Mouse (Mus musculus) MEL (cell line): ENCODE data around the gene Klhl22. TPM values are rescaled to one million over a fixed set of nuclear protein-coding genes. Genes with fewer than 3 reads are reported as not detected.

ENCODE experiments used
- DNase-seq: peaks from one replicate; pipeline ENCODE4 v3.0.0; 2011; ENCODE audit warnings: low read depth, low spot score
- H3K27ac ChIP-seq: 2 replicates; pipeline ENCODE4 v1.5.1; 2012; ENCODE audit warnings: low read depth, mild to moderate bottlenecking, control low read depth, low read length, moderate library complexity; ENCODE audit not compliant: control insufficient read depth
- H3K27me3 ChIP-seq, 2 experiments: fragments of 150-350 bp in 1 of 2; sonication (generic) in 1 of 2; 2 replicates each; pipeline ENCODE4 v1.6.1; 2012; ENCODE audit warnings: low read length in 2 of 2, mild to moderate bottlenecking in 2 of 2, improper control_type of control experiment in 1 of 2, moderate library complexity in 1 of 2; ENCODE audit not compliant: insufficient read depth in 2 of 2, control insufficient read depth in 1 of 2
- H3K36me3 ChIP-seq, 2 experiments: 2 replicates each; pipeline ENCODE4 v1.6.1; 2012 to 2014; ENCODE audit warnings: low read length in 2 of 2, improper control_type of control experiment in 1 of 2, inconsistent platforms in 1 of 2, mild to moderate bottlenecking in 1 of 2; ENCODE audit not compliant: insufficient read depth in 2 of 2, control insufficient read depth in 1 of 2
- H3K4me1 ChIP-seq, 2 experiments: fragments of 150-350 bp in 1 of 2; sonication (generic) in 1 of 2; 2 replicates each; pipeline ENCODE4 v1.6.1; 2012; ENCODE audit warnings: low read length in 2 of 2, improper control_type of control experiment in 1 of 2, mild to moderate bottlenecking in 1 of 2; ENCODE audit not compliant: insufficient read depth in 2 of 2, control insufficient read depth in 1 of 2
- H3K4me3 ChIP-seq, 2 experiments: fragments of 150-350 bp in 1 of 2; sonication (generic) in 1 of 2; 2 replicates each; pipeline ENCODE4 v1.5.1; 2012; ENCODE audit warnings: low read depth in 2 of 2, low read length in 2 of 2, mild to moderate bottlenecking in 2 of 2, moderate library complexity in 2 of 2, control low read depth in 1 of 2, improper control_type of control experiment in 1 of 2; ENCODE audit not compliant: control insufficient read depth in 1 of 2, insufficient read depth in 1 of 2
- H3K79me2 ChIP-seq: 2 replicates; pipeline ENCODE4 v1.6.1; 2012; ENCODE audit warnings: mild to moderate bottlenecking, low read length, moderate library complexity; ENCODE audit not compliant: control insufficient read depth, poor library complexity, insufficient read depth
- H3K9ac ChIP-seq: 2 replicates; pipeline ENCODE4 v1.6.1; 2012; ENCODE audit warnings: low read depth, mild to moderate bottlenecking, control low read depth, low read length, moderate library complexity; ENCODE audit not compliant: control insufficient read depth, poor library complexity, severe bottlenecking
- H3K9me3 ChIP-seq: fragments of 150-350 bp; sonication (generic); replicated peaks from 2 replicates; pipeline ENCODE4 v1.6.1; 2012; ENCODE audit warnings: mild to moderate bottlenecking, low read length, improper control_type of control experiment, moderate library complexity; ENCODE audit not compliant: insufficient read depth
- CTCF ChIP-seq, 3 experiments: IDR thresholded peaks in 2 of 3; conservative IDR thresholded peaks in 1 of 3; 2 replicates each; pipeline ENCODE4 v1.5.1; 2011 to 2012; ENCODE audit warnings: low read length in 3 of 3, low read depth in 2 of 3, mild to moderate bottlenecking in 2 of 3, improper control_type of control experiment in 1 of 3, inconsistent platforms in 1 of 3, mixed read lengths in 1 of 3, moderate library complexity in 1 of 3; ENCODE audit not compliant: control insufficient read depth in 1 of 3, insufficient read depth in 1 of 3, poor library complexity in 1 of 3, severe bottlenecking in 1 of 3
- ETS1 ChIP-seq: IDR thresholded peaks from 2 replicates; pipeline ENCODE4 v1.6.1; 2012; ENCODE audit warnings: low read depth, mild to moderate bottlenecking, inconsistent platforms, low read length, improper control_type of control experiment, moderate library complexity
- HCFC1 ChIP-seq: IDR thresholded peaks from 2 replicates; pipeline ENCODE4 v1.6.1; 2012; ENCODE audit warnings: low read depth, mild to moderate bottlenecking, inconsistent platforms, low read length, improper control_type of control experiment, moderate library complexity
- JUND ChIP-seq: IDR thresholded peaks from 2 replicates; pipeline ENCODE4 v1.6.1; 2011; ENCODE audit warnings: low read depth, mild to moderate bottlenecking, improper control_type of control experiment, low read length
- KAT2A ChIP-seq: conservative IDR thresholded peaks from 2 replicates; pipeline ENCODE4 v1.6.1; 2012; ENCODE audit warnings: low read depth, low read length, improper control_type of control experiment, inconsistent platforms
- MAZ ChIP-seq: IDR thresholded peaks from 2 replicates; pipeline ENCODE4 v1.6.1; 2012; ENCODE audit warnings: low read depth, mild to moderate bottlenecking, inconsistent platforms, low read length, improper control_type of control experiment
- MXI1 ChIP-seq: IDR thresholded peaks from 2 replicates; pipeline ENCODE4 v1.6.1; 2011; ENCODE audit warnings: mild to moderate bottlenecking, low read depth, low read length, improper control_type of control experiment
- MYB ChIP-seq: IDR thresholded peaks from 2 replicates; pipeline ENCODE4 v1.6.1; 2011; ENCODE audit warnings: mild to moderate bottlenecking, low read depth, low read length, improper control_type of control experiment
- MYC ChIP-seq: IDR thresholded peaks from 2 replicates; pipeline ENCODE4 v1.6.1; 2011; ENCODE audit warnings: low read depth, mild to moderate bottlenecking, low read length, improper control_type of control experiment, moderate library complexity
- NRF1 ChIP-seq: IDR thresholded peaks from 2 replicates; pipeline ENCODE4 v1.6.1; 2014; ENCODE audit warnings: low read depth, mild to moderate bottlenecking, inconsistent platforms, low read length, improper control_type of control experiment, moderate library complexity; ENCODE audit not compliant: poor library complexity, insufficient read depth, severe bottlenecking
- POLR2A ChIP-seq, 2 experiments: IDR thresholded peaks; 2 replicates each; pipeline ENCODE4 v1.6.1; 2011 to 2012; ENCODE audit warnings: low read length in 2 of 2, mild to moderate bottlenecking in 2 of 2, control low read depth in 1 of 2, improper control_type of control experiment in 1 of 2, low read depth in 1 of 2, moderate library complexity in 1 of 2; ENCODE audit not compliant: control insufficient read depth in 1 of 2, insufficient read depth in 1 of 2, poor library complexity in 1 of 2
- POLR2AphosphoS5 ChIP-seq: IDR thresholded peaks from 2 replicates; pipeline ENCODE4 v1.6.1; 2012; ENCODE audit warnings: low read depth, borderline replicate concordance, mild to moderate bottlenecking, inconsistent platforms, low read length, moderate library complexity, mixed read lengths
- RAD21 ChIP-seq: IDR thresholded peaks from 2 replicates; pipeline ENCODE4 v1.6.1; 2011; ENCODE audit warnings: mild to moderate bottlenecking, low read depth, low read length, improper control_type of control experiment
- RCOR1 ChIP-seq: IDR thresholded peaks from 2 replicates; pipeline ENCODE4 v1.6.1; 2012; ENCODE audit warnings: low read depth, mild to moderate bottlenecking, inconsistent platforms, low read length, improper control_type of control experiment
- SIN3A ChIP-seq: IDR thresholded peaks from 2 replicates; pipeline ENCODE4 v1.6.1; 2012; ENCODE audit warnings: low read length, improper control_type of control experiment, inconsistent platforms
- TAL1 ChIP-seq: IDR thresholded peaks from 2 replicates; pipeline ENCODE4 v1.6.1; 2012; ENCODE audit warnings: mild to moderate bottlenecking, inconsistent platforms, low read length, moderate library complexity, mixed read lengths
- TBP ChIP-seq: IDR thresholded peaks from 2 replicates; pipeline ENCODE4 v1.8.0; 2011; ENCODE audit warnings: low read depth, low read length, improper control_type of control experiment
- TCF12 ChIP-seq: IDR thresholded peaks from 2 replicates; pipeline ENCODE4 v1.6.1; 2014; ENCODE audit warnings: low read depth, mild to moderate bottlenecking, inconsistent platforms, low read length, improper control_type of control experiment, moderate library complexity
- ZC3H11A ChIP-seq: IDR thresholded peaks from 2 replicates; pipeline ENCODE4 v1.6.1; 2012; ENCODE audit warnings: low read depth, mild to moderate bottlenecking, inconsistent platforms, low read length, improper control_type of control experiment
- ZKSCAN1 ChIP-seq: IDR thresholded peaks from 2 replicates; pipeline ENCODE4 v1.6.1; 2012; ENCODE audit warnings: low read depth, mild to moderate bottlenecking, inconsistent platforms, low read length, improper control_type of control experiment, moderate library complexity
- ZMIZ1 ChIP-seq: IDR thresholded peaks from 2 replicates; pipeline ENCODE4 v1.6.1; 2012; ENCODE audit warnings: low read depth, mild to moderate bottlenecking, inconsistent platforms, low read length, improper control_type of control experiment, moderate library complexity
- ZNF384 ChIP-seq: IDR thresholded peaks from 2 replicates; pipeline ENCODE4 v1.6.1; 2012; ENCODE audit warnings: low read depth, mild to moderate bottlenecking, inconsistent platforms, low read length, improper control_type of control experiment
- polyA plus RNA-seq, 2 experiments: library from polyadenylated mRNA; stranded (reverse) in 1 of 2; unstranded in 1 of 2; fragments of >175 nt in 1 of 2; fragments of >200 nt in 1 of 2; gene quantifications; 2 replicates each; pipeline versions ENCODE4 v1.2.1 to v1.2.4; 2012; ENCODE audit warnings: low replicate concordance in 2 of 2, low read depth in 1 of 2; ENCODE audit not compliant: insufficient read length in 2 of 2, insufficient read depth in 1 of 2, missing spikeins in 1 of 2
- total RNA-seq: library from RNA; depleted of rRNA; stranded (reverse); fragments of 300-350 nt; gene quantifications from 2 replicates; pipeline ENCODE4 v1.2.3, GENCODE M21; 2012

Klhl22 gene
- total and polyA plus RNA-seq, 3 experiments, result 82.4 to 191 (median 97.0) TPM

DNA sequence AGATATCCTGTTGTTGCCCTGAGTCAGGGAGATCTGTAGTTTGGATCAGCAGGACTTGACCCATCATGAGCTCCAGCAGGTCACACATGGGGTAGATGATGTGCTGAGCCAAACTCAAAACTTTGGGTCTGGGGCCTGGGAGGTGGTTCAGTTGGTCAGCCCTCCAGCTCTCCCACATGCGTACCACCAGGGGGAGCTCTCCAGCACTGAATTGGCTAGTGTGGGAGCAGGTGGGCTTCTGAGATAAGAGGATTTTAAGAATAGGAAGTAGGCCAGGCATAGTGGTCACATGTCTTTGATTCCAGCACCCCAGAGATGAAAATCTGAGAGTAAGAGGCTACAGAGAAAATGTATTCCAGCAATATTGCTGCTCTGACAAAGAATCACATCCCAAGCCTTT lies 14.9 kb upstream of the Klhl22 start (continued):
- TF ChIP-seq MAZ (no peak), POLR2A (IDR thresholded peaks at IDR 0.05; ENCODE audit: control insufficient read depth in 1 of 2, insufficient read depth in 1 of 2, low read depth in 1 of 2, low read length in 2 of 2, poor library complexity in 1 of 2) (no peak), ETS1 (no peak; the same call in 1 of the 2 replicates), ZNF384 (no peak), RAD21 (peak; percentile 45), ZC3H11A (peak; percentile 19; the same call in 1 of the 2 replicates), NRF1 (no peak), MXI1 (no peak), CTCF (IDR thresholded peaks at IDR 0.05 in 2 of 3, conservative IDR thresholded peaks at IDR 0.05 in 1 of 3; ENCODE audit: control insufficient read depth in 1 of 3, insufficient read depth in 1 of 3, low read depth in 2 of 3, low read length in 3 of 3, poor library complexity in 1 of 3, severe bottlenecking in 1 of 3) (peak; percentile 83 to 90 (median 90)), ZMIZ1 (no peak), RCOR1 (peak; percentile 85), MYB (no peak), MYC (peak; percentile 85), HCFC1 (no peak), JUND (no peak), SIN3A (no peak; the same call in none of the 2 replicates), ZKSCAN1 (no peak), TAL1 (peak; percentile 97), TBP (no peak), POLR2AphosphoS5 (no peak), TCF12 (peak; percentile 84), KAT2A (no peak)

DNA sequence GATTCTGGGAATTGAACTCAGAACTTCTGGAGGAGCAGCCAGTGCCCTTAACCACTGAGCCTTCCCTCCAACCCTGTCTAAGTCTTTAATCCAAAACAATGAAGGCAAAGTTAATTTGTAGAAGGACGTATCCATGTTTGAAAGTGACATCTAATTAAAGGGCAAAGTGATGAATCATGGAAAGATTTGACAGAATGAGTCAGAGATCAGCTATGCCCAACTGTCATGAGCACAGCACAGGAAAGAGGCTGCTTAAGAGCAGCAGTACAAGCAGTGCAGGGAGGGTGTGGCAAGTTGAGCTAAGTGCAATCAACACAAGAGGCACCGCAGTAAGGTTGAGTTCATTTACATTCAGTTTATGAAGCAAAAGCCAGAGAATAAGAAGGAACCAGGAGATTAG lies 14.4 kb upstream of the Klhl22 start:
- Histone ChIP-seq H3K9ac (no peak overlapping the region), H3K4me1 (peaks cover 0 to 16% of the 10 kb centered on the region in 2 experiments; a peak in 3 of 4 replicates), H3K4me3 (no peak overlapping the region), H3K79me2 (no peaks in the 10 kb centered on the region), H3K9me3 (no peaks in the 10 kb centered on the region), H3K36me3 (peaks cover 0 to 17% of the 10 kb centered on the region in 2 experiments; a peak in 2 of 4 replicates), H3K27me3 (no peaks in the 10 kb centered on the region), H3K27ac (no peak overlapping the region)
- DNase-seq, result peak; percentile 41
- TF ChIP-seq MXI1 (peak; percentile 40; the same call in 1 of the 2 replicates), ETS1 (no peak)
